ENCODE assay signal across 10 mouse cellular contexts in the genomic region with DNA sequence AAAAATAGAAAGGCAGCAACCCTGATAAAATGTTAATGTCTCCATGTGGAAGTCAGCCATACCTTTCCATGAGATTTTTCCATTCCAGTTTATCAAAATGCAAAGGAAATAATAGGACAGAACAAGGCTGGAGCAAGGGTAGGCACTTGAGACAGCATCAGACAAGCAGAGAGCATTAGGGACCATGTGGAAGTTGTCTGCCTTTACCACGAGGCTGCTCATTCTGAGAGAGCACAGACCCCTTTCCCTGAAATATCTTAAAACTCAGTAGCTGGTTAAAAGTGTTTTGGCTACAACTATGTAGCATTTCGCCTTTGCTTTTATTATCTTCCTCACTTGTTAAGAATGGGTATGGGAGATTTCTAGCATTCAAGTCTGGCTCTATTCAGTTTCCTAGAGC. TPM values are rescaled to one million over a fixed set of nuclear protein-coding genes. Genes with fewer than 3 reads are reported as not detected.
A peak's percentile ranks its signal among the peaks of the same experiment; 100 is the strongest.
DNase-seq lines count a peak whose midpoint lies in the region; ATAC-seq and TF ChIP-seq lines count a peak whose summit lies in the region.
"Had no signal": no experiment of that assay in that cellular context is flagged by ENCODE, and none has a peak within 500 bp of the region (broad histone marks: within the 10 kb centered on the region; RNA-seq: fewer than 3 reads in every experiment).

No protein-coding gene starts in this region.

- no peaks in the 10 kb centered on the region for H3K4me1 ChIP-seq in lung, embryonic 14.5 days (ENCODE audit: insufficient read depth)
- peaks cover 5% of the 10 kb centered on the region; the same call in 1 of the 2 replicates for H3K4me1 ChIP-seq in forebrain, embryonic 13.5 days
- H3K4me1 ChIP-seq in limb, embryonic 14.5 days (ENCODE audit: control insufficient read depth, insufficient read depth, low read length), result peaks cover 9% of the 10 kb centered on the region; the same call in 1 of the 2 replicates
- peaks cover 15% of the 10 kb centered on the region for H3K4me1 ChIP-seq in neural tube, embryonic 15.5 days

- H3K27me3 ChIP-seq in lung, embryonic 14.5 days (ENCODE audit: insufficient read depth, low read length), result no peaks in the 10 kb centered on the region
- no peaks in the 10 kb centered on the region for H3K27me3 ChIP-seq in forebrain, embryonic 13.5 days
- H3K27me3 ChIP-seq in limb, embryonic 14.5 days (ENCODE audit: control insufficient read depth, insufficient read depth, low read length), result no peaks in the 10 kb centered on the region
- H3K27me3 ChIP-seq in neural tube, embryonic 15.5 days (replicated peaks), result no peaks in the 10 kb centered on the region

- no peak for ATAC-seq in lung, embryonic 14.5 days (ENCODE audit: insufficient read depth)
- no peak for ATAC-seq in forebrain, embryonic 13.5 days
- ATAC-seq in limb, embryonic 14.5 days (ENCODE audit: low FRiP score, low read depth), result no peak
- ATAC-seq in neural tube, embryonic 15.5 days (ENCODE audit: low FRiP score), result no peak
- no peak for ATAC-seq in erythroblast, adult 5-6 weeks (replicated peaks; ENCODE audit: low FRiP score, poor library complexity, severe bottlenecking)

- no peak for DNase-seq in lung, embryonic 14.5 days
- DNase-seq in lung, adult 18-20 months, result no peak
- DNase-seq in limb, embryonic 14.5 days (ENCODE audit: low spot score), result no peak
- no peak for DNase-seq in T-cell, adult 2 months (ENCODE audit: low spot score)
- DNase-seq: cerebellum, postnatal 25 days had no signal

- TF ChIP-seq CTCF in lung, embryonic 14.5 days (IDR thresholded peaks at IDR 0.05; ENCODE audit: low read depth), result no peak

- 51% methylated on average over 2 of the region's 2 CpGs for WGBS in lung, embryonic 14.5 days
- WGBS in forebrain, embryonic 13.5 days, result 65% methylated on average over 2 of the region's 2 CpGs
- WGBS in limb, embryonic 14.5 days, result 63% methylated on average over 2 of the region's 2 CpGs
- 66% methylated on average over 2 of the region's 2 CpGs for WGBS in neural tube, embryonic 15.5 days

- H3K9me3 ChIP-seq in lung, embryonic 14.5 days (ENCODE audit: low read depth, low read length), result no peaks in the 10 kb centered on the region
- H3K9me3 ChIP-seq in forebrain, embryonic 13.5 days (replicated peaks), result no peaks in the 10 kb centered on the region
- no peaks in the 10 kb centered on the region for H3K9me3 ChIP-seq in limb, embryonic 14.5 days (ENCODE audit: control insufficient read depth, low read length)
- H3K9me3 ChIP-seq in neural tube, embryonic 15.5 days (replicated peaks), result no peaks in the 10 kb centered on the region

- TF ChIP-seq POLR2A in limb, embryonic 14.5 days (IDR thresholded peaks at IDR 0.05; ENCODE audit: borderline replicate concordance, extremely low read depth, insufficient read depth, insufficient read length), result no peak

- no peak overlapping the region for H3K27ac ChIP-seq in lung, embryonic 14.5 days (ENCODE audit: low read depth)
- no peak overlapping the region for H3K27ac ChIP-seq in forebrain, embryonic 13.5 days
- H3K27ac ChIP-seq in limb, embryonic 14.5 days (replicated peaks; ENCODE audit: low read depth, low read length), result no peak overlapping the region
- H3K27ac ChIP-seq in neural tube, embryonic 15.5 days (replicated peaks), result no peak overlapping the region

- H3K9ac ChIP-seq in lung, embryonic 14.5 days, result no peak overlapping the region
- H3K9ac ChIP-seq in forebrain, embryonic 13.5 days, result no peak overlapping the region
- peak overlapping the region; percentile 69; the same call in 1 of the 2 replicates for H3K9ac ChIP-seq in limb, embryonic 14.5 days (ENCODE audit: low read depth, low read length, severe bottlenecking)
- 0 out of 2 replicates have a peak overlapping the region, but pooled peaks have one; percentile 78 for H3K9ac ChIP-seq in neural tube, embryonic 15.5 days (replicated peaks)

- H3K36me3 ChIP-seq in lung, embryonic 14.5 days (ENCODE audit: insufficient read depth), result no peaks in the 10 kb centered on the region
- no peaks in the 10 kb centered on the region for H3K36me3 ChIP-seq in forebrain, embryonic 13.5 days (ENCODE audit: poor library complexity, severe bottlenecking)
- H3K36me3 ChIP-seq in limb, embryonic 14.5 days (ENCODE audit: control insufficient read depth, insufficient read depth, low read length), result 0 out of 2 replicates have a peak, but pooled peaks cover 4% of the 10 kb centered on the region
- no peaks in the 10 kb centered on the region for H3K36me3 ChIP-seq in neural tube, embryonic 15.5 days

- peak overlapping the region; percentile 81 for H3K4me2 ChIP-seq in lung, embryonic 14.5 days
- H3K4me2 ChIP-seq in forebrain, embryonic 13.5 days, result peak overlapping the region; percentile 67
- H3K4me2 ChIP-seq in limb, embryonic 14.5 days (replicated peaks; ENCODE audit: low read depth, low read length, severe bottlenecking), result peak overlapping the region; percentile 62
- H3K4me2 ChIP-seq in neural tube, embryonic 15.5 days, result peak overlapping the region; percentile 64

- peak overlapping the region; percentile 69 for H3K4me3 ChIP-seq in lung, embryonic 14.5 days (ENCODE audit: low read depth, low read length)
- H3K4me3 ChIP-seq in forebrain, embryonic 13.5 days, result no peak overlapping the region
- peak overlapping the region; percentile 62 for H3K4me3 ChIP-seq in limb, embryonic 14.5 days (replicated peaks; ENCODE audit: low read length)
- H3K4me3 ChIP-seq in neural tube, embryonic 15.5 days (replicated peaks), result peak overlapping the region; percentile 72; the same call in 1 of the 2 replicates

RNA-seq across cellular contexts. Expression of a gene that starts 0.8 kb away (rescaled TPM):
- polyA plus RNA-seq in lung, embryonic 14.5 days (2014; fragmentation: Nextera tagmentation; extraction: Ambion mirVana), result 14.3 and 14.6 TPM in 2 replicates
- polyA plus RNA-seq in forebrain, embryonic 13.5 days (2015; fragmentation: Nextera tagmentation; extraction: Ambion mirVana), result 6.4 and 7.7 TPM in 2 replicates
- 22.2 and 25.7 TPM in 2 replicates for polyA plus RNA-seq in limb, embryonic 14.5 days (2012; rRNA removed)
- polyA plus RNA-seq in limb, embryonic 14.5 days (2014; fragmentation: Nextera tagmentation; extraction: Ambion mirVana), result 25.3 and 26.5 TPM in 2 replicates
- 12.4 and 13.9 TPM in 2 replicates for polyA plus RNA-seq in neural tube, embryonic 15.5 days (2015; fragmentation: Nextera tagmentation; extraction: Ambion mirVana)
- total RNA-seq in erythroblast, adult 5-6 weeks (2015; ENCODE audit: low replicate concordance), result 1.0 TPM in 1 of 2 replicates, not detected in the other
- total RNA-seq in erythroblast, adult 5-6 weeks (2017; ENCODE audit: low replicate concordance), result not detected in 2 replicates
- total RNA-seq: monocyte, adult 5-6 weeks had no signal

RNA-seq across cellular contexts. Expression of a gene that starts 19.8 kb away (rescaled TPM):
- not detected in 2 replicates for polyA plus RNA-seq in lung, embryonic 14.5 days (2014; fragmentation: Nextera tagmentation; extraction: Ambion mirVana)
- polyA plus RNA-seq in forebrain, embryonic 13.5 days (2015; fragmentation: Nextera tagmentation; extraction: Ambion mirVana), result not detected in 2 replicates
- polyA plus RNA-seq in limb, embryonic 14.5 days (2012; rRNA removed), result 0.12 and 0.19 TPM in 2 replicates
- 0.65 and 1.1 TPM in 2 replicates for polyA plus RNA-seq in limb, embryonic 14.5 days (2014; fragmentation: Nextera tagmentation; extraction: Ambion mirVana)
- not detected in 2 replicates for polyA plus RNA-seq in neural tube, embryonic 15.5 days (2015; fragmentation: Nextera tagmentation; extraction: Ambion mirVana)
- not detected in 2 replicates for total RNA-seq in erythroblast, adult 5-6 weeks (2015; ENCODE audit: low replicate concordance)
- not detected in 2 replicates for total RNA-seq in erythroblast, adult 5-6 weeks (2017; ENCODE audit: low replicate concordance)
- total RNA-seq: granulocyte monocyte progenitor cell, adult 5-6 weeks; monocyte, adult 5-6 weeks had no signal

RNA-seq across cellular contexts. Expression of a gene that starts 28.6 kb away (rescaled TPM):
- polyA plus RNA-seq in lung, embryonic 14.5 days (2014; fragmentation: Nextera tagmentation; extraction: Ambion mirVana), result 0.14 and 0.35 TPM in 2 replicates
- polyA plus RNA-seq in forebrain, embryonic 13.5 days (2015; fragmentation: Nextera tagmentation; extraction: Ambion mirVana), result 0.10 and 0.13 TPM in 2 replicates
- 119 and 130 TPM in 2 replicates for polyA plus RNA-seq in limb, embryonic 14.5 days (2012; rRNA removed)
- 92.6 and 108 TPM in 2 replicates for polyA plus RNA-seq in limb, embryonic 14.5 days (2014; fragmentation: Nextera tagmentation; extraction: Ambion mirVana)
- 21.2 and 23.1 TPM in 2 replicates for polyA plus RNA-seq in neural tube, embryonic 15.5 days (2015; fragmentation: Nextera tagmentation; extraction: Ambion mirVana)
- not detected in 2 replicates for total RNA-seq in erythroblast, adult 5-6 weeks (2015; ENCODE audit: low replicate concordance)
- not detected in 2 replicates for total RNA-seq in erythroblast, adult 5-6 weeks (2017; ENCODE audit: low replicate concordance)
- total RNA-seq: granulocyte monocyte progenitor cell, adult 5-6 weeks; monocyte, adult 5-6 weeks had no signal

RNA-seq across cellular contexts. Expression of a gene that starts 57.1 kb away (rescaled TPM):
- polyA plus RNA-seq in lung, embryonic 14.5 days (2014; fragmentation: Nextera tagmentation; extraction: Ambion mirVana), result 0.04 and 0.07 TPM in 2 replicates
- polyA plus RNA-seq in forebrain, embryonic 13.5 days (2015; fragmentation: Nextera tagmentation; extraction: Ambion mirVana), result 0.57 and 0.96 TPM in 2 replicates
- polyA plus RNA-seq in limb, embryonic 14.5 days (2012; rRNA removed), result 0.72 and 0.93 TPM in 2 replicates
- 0.81 and 0.88 TPM in 2 replicates for polyA plus RNA-seq in limb, embryonic 14.5 days (2014; fragmentation: Nextera tagmentation; extraction: Ambion mirVana)
- polyA plus RNA-seq in neural tube, embryonic 15.5 days (2015; fragmentation: Nextera tagmentation; extraction: Ambion mirVana), result 1.9 and 3.2 TPM in 2 replicates
- not detected in 2 replicates for total RNA-seq in erythroblast, adult 5-6 weeks (2015; ENCODE audit: low replicate concordance)
- not detected in 2 replicates for total RNA-seq in erythroblast, adult 5-6 weeks (2017; ENCODE audit: low replicate concordance)
- total RNA-seq: granulocyte monocyte progenitor cell, adult 5-6 weeks; monocyte, adult 5-6 weeks had no signal

Comparison
In these comparisons a context has a peak if more than half of its experiments do, and no peak if none do; other contexts are left out.
1. H3K9ac ChIP-seq: peak in limb, embryonic 14.5 days (single experiment) and neural tube, embryonic 15.5 days (single experiment); none in lung, embryonic 14.5 days (single experiment) and forebrain, embryonic 13.5 days (single experiment).
2. RNA of a gene that starts 28.6 kb away (polyA plus RNA-seq): 92.6 to 130 TPM in limb, embryonic 14.5 days and 21.2 to 23.1 TPM in neural tube, embryonic 15.5 days; 0.14 to 0.35 TPM in lung, embryonic 14.5 days and 0.10 to 0.13 TPM in forebrain, embryonic 13.5 days; every median in the first group is over 10 times any median in the second.
3. Peak in every context shown above with its lines, with median percentiles within 50 percentile points of each other: H3K4me2 ChIP-seq.